Mouse (Mus musculus): ENCODE data around the gene Adam29. TPM values are rescaled to one million over a fixed set of nuclear protein-coding genes. Genes with fewer than 3 reads are reported as not detected.

The Adam29 gene
- not detected in 4 replicates for total RNA-seq (2023; ENCODE audit: inconsistent age)

DNA sequence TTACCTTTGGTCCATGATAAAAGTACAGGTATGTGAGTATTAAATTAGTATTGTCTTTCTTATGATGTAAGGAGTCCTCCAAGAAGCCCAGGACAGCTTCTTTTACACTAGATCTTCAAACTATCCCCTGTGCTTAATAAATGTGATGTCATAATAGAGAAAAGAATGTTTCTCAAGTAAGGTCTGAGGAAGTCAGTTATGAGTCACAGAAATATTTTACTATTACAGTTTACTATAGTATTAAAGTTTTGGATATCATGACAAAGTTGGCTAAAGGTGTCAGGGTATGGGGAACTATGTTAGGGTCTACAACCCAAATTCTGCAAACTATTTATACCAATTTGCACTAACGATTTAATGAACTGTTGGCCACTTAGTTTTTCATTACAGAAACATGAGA is at the start of gene Adam29:
Gene Adam29 (minus strand): TSS at position 101 of the 400 bp plus-strand sequence.

DNA sequence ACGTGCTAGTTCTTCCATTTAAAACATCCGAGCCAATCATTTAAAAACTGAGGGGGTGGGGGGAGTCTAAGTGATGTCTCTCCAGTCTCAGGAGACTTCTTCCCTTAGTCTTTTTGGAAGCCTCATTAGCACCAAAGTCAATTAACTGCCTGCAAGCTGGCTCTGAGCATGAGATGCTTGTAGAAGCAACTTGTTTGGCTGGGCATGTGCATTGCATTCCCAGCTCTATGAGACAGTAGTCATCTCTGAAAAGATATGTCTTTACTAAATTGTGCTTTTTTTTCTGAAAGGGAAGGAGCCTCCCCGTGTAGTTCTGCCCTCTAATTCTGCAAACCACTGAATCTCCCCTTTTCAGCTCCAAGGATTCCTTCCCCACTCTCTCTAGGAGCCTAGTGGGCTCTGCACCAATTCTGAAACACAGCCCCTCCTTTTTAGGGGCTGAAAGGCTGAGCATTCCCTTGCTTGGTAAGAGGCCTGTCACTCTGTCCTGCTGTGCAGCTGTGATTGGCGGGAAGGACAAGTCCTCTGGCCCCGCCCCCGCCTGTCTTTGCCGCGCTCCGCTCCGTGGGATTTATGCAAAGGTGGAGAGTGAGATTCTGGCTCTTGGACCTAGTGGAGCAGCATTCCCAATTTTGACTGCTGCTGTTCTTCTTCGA is 33.2 kb upstream of the Adam29 start, which contains the start of gene Glra3:
Gene Glra3 (plus strand): TSS at position 591 of the 656 bp plus-strand sequence.

Other genes starting within 250 kb of the Adam29 start
- gene Glra3, start 33.5 kb upstream of the Adam29 start, total RNA-seq (2023; ENCODE audit: inconsistent age), result not detected in 4 replicates